Mouse (Mus musculus) small intestine, adult 2 months (tissue): ENCODE data around the gene Eif2b1.
A peak's percentile ranks its signal among the peaks of the same experiment; 100 is the strongest.

Experiments used
- CTCF ChIP-seq: fragments of 200-500 bp; IDR thresholded peaks from 2 replicates; pipeline ENCODE4 v1.5.1; 2012; ENCODE audit warnings: low read depth, mild to moderate bottlenecking, control low read depth, inconsistent platforms, low read length, moderate library complexity, mixed read lengths; ENCODE audit not compliant: insufficient replicate concordance, insufficient read length; ENCODE audit errors: extremely low read depth
- POLR2A ChIP-seq: fragments of 200-500 bp; IDR thresholded peaks from 2 replicates; pipeline ENCODE4 v1.6.1; 2012; ENCODE audit warnings: low read depth, mild to moderate bottlenecking, control low read depth, inconsistent platforms, low read length, moderate library complexity

DNA sequence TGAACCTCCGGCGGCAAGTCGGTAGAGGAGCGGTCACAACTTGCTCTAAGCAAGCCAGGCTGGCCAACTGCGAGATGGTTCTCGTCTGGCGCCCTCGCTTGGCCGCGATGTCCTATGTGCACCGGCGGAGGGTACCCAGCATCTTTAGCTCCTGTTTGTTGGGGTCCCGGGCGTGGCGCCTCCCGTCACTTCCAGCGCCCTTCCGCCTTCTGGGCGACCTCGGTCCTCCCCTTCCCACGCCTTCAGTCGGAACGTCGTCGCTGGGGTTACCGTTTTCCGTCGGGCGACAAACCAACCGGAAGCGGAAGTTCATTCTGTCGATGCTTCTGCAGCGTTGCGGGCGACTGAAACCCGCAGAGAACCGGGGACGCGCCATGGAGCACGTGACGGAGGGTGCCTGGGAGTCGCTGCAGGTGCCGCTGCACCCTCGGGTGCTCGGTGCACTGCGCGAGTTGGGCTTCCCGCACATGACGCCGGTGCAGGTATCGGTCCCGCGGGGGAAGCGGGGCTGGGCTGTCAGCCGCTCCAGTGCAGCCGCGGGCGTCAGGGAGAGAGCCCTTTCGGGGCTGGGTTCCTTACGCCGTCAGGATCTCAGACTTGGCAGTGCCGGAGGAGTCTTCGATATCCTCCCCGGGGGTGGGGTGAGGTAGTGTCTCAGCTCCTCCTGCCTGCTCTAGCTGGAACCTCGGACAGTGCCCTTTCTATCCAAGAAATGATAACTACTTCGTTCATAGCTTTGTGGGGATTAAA is 26.2 kb downstream of the Eif2b1 start, which contains the start of gene Ddx55:
- TF ChIP-seq CTCF, result no peak
- TF ChIP-seq POLR2A, result peak; percentile 87
